Mouse (Mus musculus) neural tube, embryonic 13.5 days (tissue): ENCODE measurements at regions not wholly inside any gene's neighbourhood (a gene's known extent, or its start where the extent isn't known, plus 50 kb on each side); places are given as distances from the start of the nearest gene placed in this dataset.

ENCODE experiments used
- ATAC-seq: fragments of 200-750 bp; cut with Nextera tagmentation; 2 replicates; pipeline ENCODE4 v1.8.0; 2017; ENCODE audit warnings: low read depth, mild to moderate bottlenecking, moderate TSS enrichment, moderate library complexity
- H3K27ac ChIP-seq: fragments of 300-500 bp; sonication (generic); replicated peaks from 2 replicates; pipeline ENCODE4 v1.5.1; 2015; ENCODE audit warnings: moderate library complexity, mild to moderate bottlenecking, inconsistent platforms
- H3K27me3 ChIP-seq: fragments of 300-500 bp; sonication (generic); 2 replicates; pipeline ENCODE4 v1.6.1; 2015; ENCODE audit warnings: mild to moderate bottlenecking, inconsistent platforms
- H3K36me3 ChIP-seq: fragments of 300-500 bp; sonication (generic); 2 replicates; pipeline ENCODE4 v1.6.1; 2015; ENCODE audit warnings: mild to moderate bottlenecking, inconsistent platforms
- H3K4me1 ChIP-seq: fragments of 300-500 bp; sonication (generic); replicated peaks from 2 replicates; pipeline ENCODE4 v1.6.1; 2015; ENCODE audit warnings: inconsistent platforms
- H3K4me2 ChIP-seq: fragments of 300-500 bp; sonication (generic); 2 replicates; pipeline ENCODE4 v1.6.1; 2015; ENCODE audit warnings: inconsistent platforms, mild to moderate bottlenecking, moderate library complexity
- H3K4me3 ChIP-seq: fragments of 300-500 bp; sonication (generic); 2 replicates; pipeline ENCODE4 v1.5.1; 2015; ENCODE audit warnings: mild to moderate bottlenecking, inconsistent platforms
- H3K9ac ChIP-seq: fragments of 300-500 bp; sonication (generic); 2 replicates; pipeline ENCODE4 v1.6.1; 2015; ENCODE audit warnings: moderate library complexity, mild to moderate bottlenecking, inconsistent platforms
- H3K9me3 ChIP-seq: fragments of 300-500 bp; sonication (generic); 2 replicates; pipeline ENCODE4 v1.6.1; 2016; ENCODE audit warnings: inconsistent platforms
- WGBS: fragments of 180-500 bp; shearing (Covaris S2); methylation state at CpG from one replicate; pipeline ENCODE4 v1.1.7; 2015; 5-methylcytosine and 5-hydroxymethylcytosine counted together

GRCm38 (mm10) chr4:62755237-62755900 is 195.7 kb downstream of the Rgs3 start:
- Histone ChIP-seq H3K4me2 (no peak overlapping the region), H3K36me3 (no peaks in the 10 kb centered on the region), H3K4me1 (peaks cover 37% of the 10 kb centered on the region), H3K4me3 (no peak overlapping the region), H3K27me3 (no peaks in the 10 kb centered on the region), H3K9me3 (no peaks in the 10 kb centered on the region), H3K27ac (peak overlapping the region; percentile 23; the same call in 1 of the 2 replicates), H3K9ac (no peak overlapping the region)
- WGBS: 62% methylated on average over 5 of the region's 5 CpGs
- ATAC-seq: peak; percentile 77

DNA sequence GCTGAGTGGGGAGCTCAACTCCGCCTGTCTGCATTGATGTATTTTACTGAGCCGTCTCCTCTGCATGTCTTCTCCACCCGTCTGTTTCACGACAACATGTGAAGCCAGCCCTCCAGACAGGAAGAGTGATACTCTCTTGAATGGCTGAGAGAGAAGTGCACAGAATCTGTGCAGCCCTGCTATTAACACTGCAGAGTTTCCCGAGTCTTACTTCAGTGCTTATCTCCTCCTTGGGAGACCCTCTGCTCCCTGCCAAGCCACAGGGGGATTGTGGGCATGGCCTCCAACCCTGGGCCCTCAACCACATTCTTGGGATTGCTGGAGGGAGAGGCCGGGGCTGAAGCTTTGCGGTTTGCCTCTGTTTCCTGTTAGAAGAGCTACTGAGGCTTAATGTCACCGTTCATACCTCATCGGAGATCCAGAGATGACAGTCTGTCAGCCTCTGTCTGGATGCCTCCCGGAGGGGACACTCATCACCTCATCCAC is 197.1 kb downstream of the Rgs3 start:
- no peak overlapping the region for H3K9ac ChIP-seq

DNA sequence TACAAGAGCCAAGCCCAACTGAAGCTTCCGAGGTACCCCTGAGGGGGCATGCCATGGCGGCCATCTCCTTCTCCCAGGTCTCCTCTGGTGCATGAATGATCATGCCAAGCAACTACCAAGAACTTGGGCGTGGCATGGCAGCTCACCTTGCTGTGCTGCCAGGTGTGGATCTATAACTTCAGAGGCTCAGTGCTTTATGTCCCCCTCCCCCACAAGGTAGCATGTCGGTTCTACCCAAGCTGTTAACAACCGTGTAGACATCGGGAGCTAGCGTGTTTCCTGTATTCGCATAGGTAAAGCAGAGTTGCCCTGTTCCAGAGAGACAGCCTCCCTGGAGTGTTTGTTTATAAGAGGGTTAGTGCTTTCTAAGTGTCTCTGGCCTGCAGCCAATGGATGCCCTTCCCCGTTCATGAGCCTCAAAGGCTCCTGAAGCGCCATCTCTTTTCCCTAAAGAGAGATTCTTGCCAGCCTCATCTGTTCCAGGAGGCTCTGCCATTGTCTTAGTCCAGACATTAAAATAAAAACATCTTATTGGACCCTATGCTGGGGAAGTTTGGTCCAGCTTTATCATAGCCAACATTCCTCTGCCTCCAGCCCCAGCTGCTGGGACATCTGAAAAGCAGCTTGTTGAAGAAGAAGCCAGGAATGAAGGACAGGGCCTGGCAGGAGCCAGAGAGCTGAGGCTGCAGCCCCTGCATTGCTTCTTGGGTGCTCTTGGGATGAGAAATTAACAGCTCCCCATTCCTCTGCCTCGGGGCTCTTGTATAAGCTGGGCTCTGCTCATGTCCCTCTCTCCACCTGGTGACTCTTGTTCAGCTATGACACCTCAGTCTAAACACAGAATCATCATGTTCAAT is 201.3 kb downstream of the Rgs3 start:
- H3K36me3 ChIP-seq: no peaks in the 10 kb centered on the region
- WGBS: 53% methylated on average over 11 of the region's 11 CpGs
- no peak overlapping the region for H3K9ac ChIP-seq
- no peaks in the 10 kb centered on the region for H3K9me3 ChIP-seq
- H3K27ac ChIP-seq: peak overlapping the region; percentile 55; the same call in 1 of the 2 replicates
- H3K4me3 ChIP-seq: no peak overlapping the region
- no peak overlapping the region for H3K4me2 ChIP-seq
- no peak for ATAC-seq
- peaks cover 27% of the 10 kb centered on the region for H3K4me1 ChIP-seq
- H3K27me3 ChIP-seq: no peaks in the 10 kb centered on the region

More for the DNA sequence above, 197.1 kb downstream of the Rgs3 start:
- H3K27ac ChIP-seq: no peak overlapping the region
- ATAC-seq: no peak
- H3K4me3 ChIP-seq: no peak overlapping the region
- H3K36me3 ChIP-seq: no peaks in the 10 kb centered on the region
- H3K9me3 ChIP-seq: no peaks in the 10 kb centered on the region
- H3K4me1 ChIP-seq: peaks cover 48% of the 10 kb centered on the region
- whole genome bisulfite sequencing: 71% methylated on average over 10 of the region's 10 CpGs
- H3K27me3 ChIP-seq: no peaks in the 10 kb centered on the region
- no peak overlapping the region for H3K4me2 ChIP-seq

DNA sequence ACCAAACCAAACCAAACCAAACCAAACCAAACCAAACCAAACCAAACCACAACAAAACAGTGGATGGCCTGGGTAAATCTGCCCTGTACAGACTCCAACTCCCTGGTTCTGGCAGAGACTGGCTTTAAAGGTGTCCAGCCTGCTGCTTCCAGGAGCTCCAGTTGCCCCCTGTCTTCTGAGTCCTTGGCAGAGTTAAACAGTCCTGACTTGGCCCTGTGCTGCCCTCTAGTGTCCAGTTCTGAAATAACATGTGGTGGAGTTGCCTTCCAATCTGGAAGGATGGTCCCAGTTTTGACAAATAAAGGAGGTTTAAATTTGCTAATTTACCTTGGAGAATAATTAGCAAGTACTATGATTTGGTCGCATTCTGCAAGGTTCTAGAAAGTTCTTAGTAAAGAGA is 202.0 kb downstream of the Rgs3 start:
- WGBS: 0% methylated on average over 1 of the region's 1 CpGs
- Histone ChIP-seq H3K4me3 (no peak overlapping the region), H3K9me3 (no peaks in the 10 kb centered on the region), H3K27me3 (no peaks in the 10 kb centered on the region), H3K36me3 (no peaks in the 10 kb centered on the region), H3K4me1 (peaks cover 20% of the 10 kb centered on the region), H3K9ac (no peak overlapping the region), H3K27ac (no peak overlapping the region), H3K4me2 (no peak overlapping the region)
- ATAC-seq: peak; percentile 50

DNA sequence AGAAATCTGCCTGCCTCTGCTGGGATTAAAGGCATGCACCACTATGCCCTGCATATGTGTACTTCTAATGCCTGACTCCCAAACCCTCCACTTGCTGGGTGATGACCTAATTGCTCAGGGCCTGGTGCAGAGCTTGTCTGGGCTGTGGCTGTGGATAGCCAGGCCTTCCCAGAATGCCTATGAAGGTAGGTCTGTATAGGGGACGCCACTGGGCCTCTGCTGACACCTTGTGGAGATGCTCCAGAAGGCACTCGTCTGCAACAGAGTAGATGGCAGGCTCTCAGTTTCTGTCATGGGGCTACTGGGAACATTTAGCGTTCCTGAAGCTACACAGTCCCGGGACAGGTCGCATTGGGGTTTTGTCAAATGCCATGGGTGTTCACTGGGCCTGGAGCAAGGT is 201.4 kb upstream of the Zfp618 start:
- Histone ChIP-seq H3K4me2 (no peak overlapping the region), H3K36me3 (no peaks in the 10 kb centered on the region), H3K27ac (no peak overlapping the region), H3K9me3 (no peaks in the 10 kb centered on the region), H3K9ac (no peak overlapping the region), H3K4me3 (no peak overlapping the region), H3K27me3 (no peaks in the 10 kb centered on the region), H3K4me1 (peaks cover 16% of the 10 kb centered on the region)
- WGBS: 13% methylated on average over 5 of the region's 5 CpGs
- peak; percentile 92 for ATAC-seq

DNA sequence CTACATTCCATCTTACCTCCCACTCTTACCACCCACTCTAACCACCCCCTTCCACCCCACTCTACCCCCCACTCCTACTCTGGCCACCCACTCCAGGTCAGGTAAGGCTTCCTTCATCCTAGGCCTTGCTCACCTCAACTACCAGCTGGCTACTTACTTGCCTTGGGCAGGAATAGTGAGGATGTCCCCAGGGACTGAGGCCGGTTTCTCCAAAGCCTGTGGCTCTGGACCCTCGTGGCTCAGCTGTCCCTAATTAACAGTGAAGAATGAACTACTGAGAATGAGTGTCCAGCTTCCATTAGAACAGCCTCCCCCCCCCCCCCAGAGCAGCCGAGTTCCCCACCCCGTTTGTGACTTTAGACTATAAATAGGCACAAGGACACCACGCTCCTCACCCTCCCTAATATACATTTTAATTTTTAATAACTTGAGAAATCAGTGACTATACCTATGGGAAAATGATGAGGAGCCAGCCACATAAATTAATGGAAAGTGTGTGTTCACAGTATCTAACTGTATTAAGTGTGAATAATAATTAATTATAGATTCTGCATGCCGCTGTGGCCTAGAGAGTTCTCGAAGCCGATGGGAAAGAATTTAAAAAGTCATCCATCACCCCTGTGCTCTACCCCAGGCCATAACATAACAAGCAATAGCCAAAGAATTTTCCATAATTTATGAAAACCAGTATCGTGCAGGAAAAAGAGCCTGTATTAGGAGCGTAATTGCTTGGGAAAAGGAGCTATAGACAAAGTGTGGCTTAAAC is 195.7 kb upstream of the Zfp618 start:
- Histone ChIP-seq H3K36me3 (no peaks in the 10 kb centered on the region), H3K9ac (no peak overlapping the region), H3K27me3 (no peaks in the 10 kb centered on the region), H3K4me1 (peaks cover 20% of the 10 kb centered on the region; the same call in 1 of the 2 replicates), H3K4me2 (no peak overlapping the region), H3K27ac (no peak overlapping the region), H3K9me3 (no peaks in the 10 kb centered on the region), H3K4me3 (no peak overlapping the region)
- 41% methylated on average over 10 of the region's 10 CpGs for WGBS
- peak; percentile 40; the same call in 1 of the 2 replicates for ATAC-seq

- H3K4me3 ChIP-seq: no peak overlapping the region
- H3K36me3 ChIP-seq: no peaks in the 10 kb centered on the region
- no peaks in the 10 kb centered on the region for H3K27me3 ChIP-seq
- no peaks in the 10 kb centered on the region for H3K9me3 ChIP-seq
- no peak for ATAC-seq
- no peak overlapping the region for H3K9ac ChIP-seq
- no peak overlapping the region for H3K27ac ChIP-seq
- H3K4me1 ChIP-seq: 0 out of 2 replicates have a peak, but pooled peaks cover 8% of the 10 kb centered on the region
- 83% methylated on average over 10 of the region's 10 CpGs for WGBS
- no peak overlapping the region for H3K4me2 ChIP-seq
Observed at GRCm38 (mm10) chr4:62775005-62775609, 190.3 kb upstream of the Zfp618 start.

- H3K27me3 ChIP-seq: peaks cover 6% of the 10 kb centered on the region
- H3K4me1 ChIP-seq: peaks cover 13% of the 10 kb centered on the region
- H3K36me3 ChIP-seq: no peaks in the 10 kb centered on the region
- H3K4me3 ChIP-seq: no peak overlapping the region
- no peak overlapping the region for H3K9ac ChIP-seq
- no peak overlapping the region for H3K27ac ChIP-seq
- no peak overlapping the region for H3K4me2 ChIP-seq
- no peak for ATAC-seq
- WGBS: 92% methylated on average over 9 of the region's 9 CpGs
- no peaks in the 10 kb centered on the region for H3K9me3 ChIP-seq
Observed at GRCm38 (mm10) chr4:62776881-62777280, 188.5 kb upstream of the Zfp618 start.

DNA sequence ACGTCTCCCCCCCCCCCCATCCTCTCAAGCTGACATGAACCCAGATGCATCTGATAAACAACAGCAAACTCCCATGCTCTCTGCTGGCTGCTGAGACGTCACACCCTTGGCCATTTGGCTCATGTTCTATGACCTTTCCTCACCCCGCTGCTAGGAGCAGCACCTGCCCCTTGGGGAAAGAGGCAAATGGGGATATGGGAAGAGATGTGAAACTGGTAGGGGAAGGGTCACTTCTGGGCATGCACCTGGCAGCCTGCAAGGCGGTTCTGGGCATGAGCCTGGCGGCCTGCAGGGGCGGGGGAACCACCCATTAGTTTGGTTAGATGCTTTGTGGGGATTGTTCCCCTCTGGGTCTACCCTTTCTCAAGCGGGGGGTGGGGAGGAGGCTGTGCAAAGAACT is 187.9 kb upstream of the Zfp618 start:
- H3K4me2 ChIP-seq: no peak overlapping the region
- no peak overlapping the region for H3K9ac ChIP-seq
- H3K27ac ChIP-seq: no peak overlapping the region
- peaks cover 11% of the 10 kb centered on the region for H3K27me3 ChIP-seq
- WGBS: 82% methylated on average over 7 of the region's 7 CpGs
- no peak for ATAC-seq
- no peak overlapping the region for H3K4me3 ChIP-seq
- H3K36me3 ChIP-seq: no peaks in the 10 kb centered on the region
- no peaks in the 10 kb centered on the region for H3K9me3 ChIP-seq
- peaks cover 13% of the 10 kb centered on the region for H3K4me1 ChIP-seq

DNA sequence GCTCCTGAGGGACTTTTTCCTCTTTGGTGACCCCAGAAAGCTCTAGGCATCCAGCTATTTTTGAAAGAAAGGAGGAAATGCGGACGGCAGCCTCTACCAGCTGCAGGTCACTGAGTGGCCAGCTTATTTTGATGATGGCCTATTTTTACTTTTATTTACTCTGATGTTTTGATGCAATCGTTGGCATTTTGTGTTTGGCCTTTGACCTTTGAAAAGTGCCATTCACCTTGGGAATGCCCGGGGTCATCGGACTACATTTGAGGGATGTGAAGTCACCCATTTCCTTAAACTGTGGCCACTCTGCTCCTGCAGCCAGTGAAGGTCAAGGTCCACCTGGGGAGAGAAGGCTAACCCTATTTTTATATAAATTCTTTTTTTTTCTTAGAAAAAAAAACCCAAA is 186.8 kb upstream of the Zfp618 start:
- Histone ChIP-seq H3K9ac (no peak overlapping the region), H3K36me3 (no peaks in the 10 kb centered on the region), H3K27me3 (peaks cover 15% of the 10 kb centered on the region), H3K27ac (no peak overlapping the region), H3K9me3 (no peaks in the 10 kb centered on the region), H3K4me1 (peaks cover 13% of the 10 kb centered on the region), H3K4me3 (no peak overlapping the region), H3K4me2 (no peak overlapping the region)
- ATAC-seq: no peak
- 80% methylated on average over 5 of the region's 5 CpGs for WGBS

DNA sequence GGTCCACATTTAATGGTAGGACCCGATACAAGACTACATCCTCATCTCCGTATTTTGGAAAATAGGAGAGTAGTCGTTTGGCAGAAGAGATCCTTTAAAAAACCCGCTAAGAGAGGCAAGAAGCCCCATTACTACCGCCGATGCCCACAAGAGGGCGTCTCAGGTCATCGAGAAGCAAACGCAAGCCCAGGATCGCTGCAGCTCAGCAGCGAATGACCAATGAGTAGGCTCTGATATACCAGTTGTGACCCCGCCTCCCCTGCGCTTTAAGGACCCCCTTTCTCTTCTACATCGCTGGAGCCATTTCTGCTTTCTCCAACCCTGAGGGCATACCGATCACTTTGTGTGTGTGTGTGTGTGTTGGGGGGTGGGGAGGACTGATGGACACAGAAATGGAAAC is 185.0 kb upstream of the Zfp618 start:
- Histone ChIP-seq H3K9ac (peak overlapping the region; percentile 58), H3K9me3 (no peaks in the 10 kb centered on the region), H3K4me1 (peaks cover 13% of the 10 kb centered on the region), H3K4me3 (peak overlapping the region; percentile 37), H3K27ac (peak overlapping the region; percentile 28; the same call in 1 of the 2 replicates), H3K36me3 (no peaks in the 10 kb centered on the region), H3K4me2 (peak overlapping the region; percentile 60), H3K27me3 (peaks cover 15% of the 10 kb centered on the region)
- ATAC-seq: peak; percentile 90
- 2% methylated on average over 15 of the region's 15 CpGs for WGBS
